Mouse (Mus musculus): Measurements from ENCODE around the gene Fabp1.
A peak's percentile ranks its signal among the peaks of the same experiment; 100 is the strongest.

Gene Fabp1

DNA sequence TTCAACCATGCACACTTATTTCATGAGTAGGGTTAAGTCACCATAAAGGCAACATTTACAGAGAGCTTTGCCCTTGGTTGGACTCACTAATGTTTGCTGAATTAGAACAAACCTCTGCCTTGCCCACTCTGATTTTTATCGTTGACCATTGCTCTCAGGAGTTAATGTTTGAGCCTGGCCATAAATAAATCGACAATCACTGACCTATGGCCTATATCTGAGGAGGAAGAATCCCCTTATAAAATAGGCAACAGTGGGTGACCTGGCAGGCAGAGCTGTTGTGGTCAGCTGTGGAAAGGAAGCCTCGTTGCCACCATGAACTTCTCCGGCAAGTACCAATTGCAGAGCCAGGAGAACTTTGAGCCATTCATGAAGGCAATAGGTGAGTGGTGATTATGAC is at the start of gene Fabp1:
Fabp1 (plus strand) TSS at position 216 of the 400 bp plus-strand sequence.
- DNase-seq (ENCODE audit: low read depth, low spot score) = no peak

DNA sequence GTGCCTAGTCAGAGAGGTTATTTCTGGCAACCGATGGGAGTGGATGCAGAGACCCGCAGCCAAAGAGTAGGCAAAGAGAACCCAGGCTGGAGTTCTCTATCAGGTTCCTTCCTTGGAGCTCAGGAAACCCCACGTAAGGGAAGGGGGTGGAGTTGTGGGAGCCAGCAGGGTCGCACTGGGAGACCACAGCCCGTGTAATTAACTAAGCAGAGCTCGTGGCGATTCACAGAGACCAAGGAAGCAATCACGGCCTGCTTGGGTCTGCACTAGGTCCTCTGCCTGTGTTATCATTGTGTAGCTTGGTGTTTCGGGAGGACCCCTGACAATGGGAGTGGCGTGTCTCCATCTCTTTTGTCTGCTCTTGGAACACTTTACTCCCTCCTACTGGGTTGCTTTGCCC is 48.5 kb upstream of the Fabp1 start:
- no peak for DNase-seq (ENCODE audit: low read depth, low spot score)

DNA sequence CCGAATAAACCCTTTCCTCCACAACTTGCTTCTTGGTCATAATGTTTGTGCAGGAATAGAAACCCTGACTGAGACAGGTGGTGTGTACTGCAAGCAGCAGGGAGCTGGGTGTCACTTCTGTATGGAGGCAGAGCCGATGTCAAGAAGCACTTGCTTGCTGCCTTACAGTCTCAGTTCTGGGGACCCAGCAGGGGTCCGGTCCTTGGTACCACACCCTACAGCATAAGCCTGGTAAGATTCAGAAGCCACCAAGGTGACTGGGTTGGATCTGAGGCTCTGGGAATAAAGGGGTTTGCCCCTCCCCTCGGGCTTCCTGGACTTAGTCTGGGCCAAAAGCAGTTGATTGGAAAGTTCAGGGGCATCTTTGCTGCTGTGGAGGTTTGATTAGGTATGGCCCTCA is 46.1 kb upstream of the Fabp1 start:
- DNase-seq (ENCODE audit: low read depth, low spot score) = no peak

DNA sequence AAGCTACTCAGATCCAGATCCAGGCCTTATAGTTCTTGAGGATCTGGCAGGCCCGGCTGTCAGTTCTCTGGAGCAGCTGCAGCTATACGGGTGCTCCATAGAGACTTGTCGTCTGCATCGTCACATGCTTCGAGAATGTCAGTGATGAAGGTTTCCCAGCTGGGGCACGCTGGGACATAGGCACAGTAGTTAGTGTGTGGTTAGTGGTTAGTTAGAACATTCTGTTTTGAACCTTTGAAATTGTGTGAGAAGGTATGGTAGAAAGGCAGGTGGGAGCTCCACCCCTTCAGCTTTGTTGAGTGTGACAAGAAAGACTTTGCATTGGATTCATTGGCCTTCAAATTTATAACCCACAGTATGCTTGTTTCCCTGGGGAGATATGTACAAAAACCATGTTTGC is 44.8 kb upstream of the Fabp1 start:
- no peak for DNase-seq (ENCODE audit: low read depth, low spot score)

DNA sequence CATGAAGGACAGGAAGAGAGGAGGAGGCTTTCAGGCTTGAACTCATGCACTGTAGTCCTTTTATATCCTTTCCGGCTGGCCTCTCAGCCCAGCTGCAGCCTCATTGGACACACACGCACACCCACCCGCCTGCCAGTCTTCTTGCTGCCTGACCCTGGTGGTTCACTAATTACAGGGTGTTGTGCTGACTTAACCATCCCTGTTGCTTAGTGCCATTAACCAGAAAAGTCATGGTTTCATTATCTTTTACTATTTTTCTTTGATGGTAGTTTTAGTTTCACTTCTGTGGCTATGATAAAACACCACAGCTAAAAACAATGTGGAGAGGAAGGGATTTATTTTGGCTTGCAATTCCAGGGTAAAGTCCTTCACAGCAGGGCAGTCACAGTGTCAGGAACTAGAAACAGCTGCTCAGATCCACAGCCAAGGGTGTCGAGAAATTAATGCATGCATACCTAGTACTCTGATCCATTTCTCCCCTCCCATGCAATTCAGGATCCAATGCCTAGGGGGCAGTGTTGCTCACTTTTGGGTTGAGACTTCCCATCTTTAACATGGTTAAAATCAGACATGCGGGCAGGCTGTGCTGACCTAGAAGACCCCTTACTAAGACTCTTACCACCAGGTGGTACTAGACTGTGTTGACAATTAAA is 42.8 kb upstream of the Fabp1 start:
- DNase-seq (ENCODE audit: low read depth, low spot score) = no peak

DNA sequence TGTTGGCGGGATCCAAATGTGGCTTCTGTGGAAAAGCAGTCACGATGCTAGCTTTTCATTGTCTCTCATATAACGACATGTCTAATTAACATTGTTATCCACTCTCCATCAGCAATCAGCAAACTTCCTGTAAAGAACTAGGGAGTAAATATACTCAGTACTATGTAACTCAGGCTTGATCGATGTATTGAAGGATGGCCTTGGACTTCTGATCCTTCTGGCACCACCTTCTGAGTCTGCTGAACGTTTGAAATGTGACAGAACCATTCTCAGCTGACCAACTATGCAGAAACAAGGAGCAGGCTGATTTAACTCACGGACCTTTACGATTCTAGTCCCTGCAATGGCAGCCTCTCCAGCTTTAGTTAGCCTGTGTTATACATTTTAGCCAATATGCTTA is 38.3 kb upstream of the Fabp1 start:
- no peak for DNase-seq (ENCODE audit: low read depth, low spot score)

DNA sequence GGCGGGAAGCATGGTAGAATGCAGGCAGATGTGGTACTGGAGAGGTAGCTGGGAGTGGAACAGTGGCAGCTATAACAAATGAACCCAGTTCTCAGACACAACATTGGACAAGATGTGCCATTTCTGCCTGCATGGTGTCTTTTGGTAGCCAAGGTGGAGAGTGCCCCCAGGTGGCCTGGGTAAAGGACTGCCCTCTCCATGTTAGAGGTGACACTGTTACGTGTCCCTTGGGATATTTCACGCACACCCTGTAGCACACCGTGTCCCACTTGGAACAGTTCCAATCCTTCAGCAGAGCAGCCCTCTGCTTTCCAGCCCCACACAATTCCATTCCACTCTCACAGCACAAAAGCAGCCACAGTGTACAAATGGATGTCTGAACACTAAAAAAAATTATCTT is 37.4 kb upstream of the Fabp1 start:
- no peak for DNase-seq (ENCODE audit: low read depth, low spot score)

DNA sequence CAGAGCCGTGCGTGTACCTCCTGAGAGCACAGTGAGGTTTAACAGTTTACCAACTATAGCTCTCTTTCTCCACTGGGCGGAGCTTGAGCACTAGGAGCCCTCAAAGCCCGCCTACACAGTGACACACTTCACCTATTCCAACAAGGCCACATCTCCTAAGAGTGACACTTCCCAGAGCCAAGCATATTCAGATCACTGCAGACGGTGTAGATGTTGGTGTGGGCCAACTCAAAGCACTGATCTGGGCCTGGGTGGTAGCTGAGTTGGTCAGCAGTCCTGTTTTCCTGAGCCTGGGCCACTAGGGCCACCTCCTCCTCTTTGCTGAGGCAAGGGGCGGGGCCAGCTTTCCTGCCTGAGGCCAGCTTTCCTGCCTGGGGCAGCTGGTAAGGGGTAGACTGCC is 35.2 kb upstream of the Fabp1 start:
- DNase-seq (ENCODE audit: low read depth, low spot score) = no peak

DNA sequence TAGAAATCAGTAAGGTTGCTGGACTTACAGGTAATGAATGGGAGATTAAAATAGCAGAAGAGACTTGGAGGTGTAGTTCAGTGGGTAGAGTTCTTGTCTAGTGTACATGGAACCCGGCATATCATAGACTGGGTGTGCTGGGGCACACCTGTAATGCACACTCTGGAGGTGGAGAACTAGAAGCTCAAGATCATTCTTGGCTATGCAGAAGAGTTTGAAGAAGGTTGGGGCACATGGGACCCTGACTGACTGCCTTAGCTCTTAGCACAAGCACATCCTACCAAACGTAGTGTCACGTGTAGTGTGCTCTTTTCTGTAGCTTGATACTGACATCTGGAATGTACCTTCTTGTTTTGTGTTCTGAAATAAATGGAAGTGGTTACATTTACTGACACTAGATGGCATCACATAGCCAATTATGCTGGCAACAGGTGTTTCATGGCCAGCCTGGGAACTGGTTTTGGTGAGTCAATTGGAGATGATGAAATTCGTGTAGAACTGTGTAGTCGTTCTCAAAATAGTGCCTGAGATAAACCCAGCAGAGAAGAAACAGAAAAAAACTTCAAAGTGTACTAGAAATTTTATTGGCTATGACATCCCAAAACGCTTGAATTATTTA is 33.0 kb upstream of the Fabp1 start:
- DNase-seq (ENCODE audit: low read depth, low spot score) = peak; percentile 33

DNA sequence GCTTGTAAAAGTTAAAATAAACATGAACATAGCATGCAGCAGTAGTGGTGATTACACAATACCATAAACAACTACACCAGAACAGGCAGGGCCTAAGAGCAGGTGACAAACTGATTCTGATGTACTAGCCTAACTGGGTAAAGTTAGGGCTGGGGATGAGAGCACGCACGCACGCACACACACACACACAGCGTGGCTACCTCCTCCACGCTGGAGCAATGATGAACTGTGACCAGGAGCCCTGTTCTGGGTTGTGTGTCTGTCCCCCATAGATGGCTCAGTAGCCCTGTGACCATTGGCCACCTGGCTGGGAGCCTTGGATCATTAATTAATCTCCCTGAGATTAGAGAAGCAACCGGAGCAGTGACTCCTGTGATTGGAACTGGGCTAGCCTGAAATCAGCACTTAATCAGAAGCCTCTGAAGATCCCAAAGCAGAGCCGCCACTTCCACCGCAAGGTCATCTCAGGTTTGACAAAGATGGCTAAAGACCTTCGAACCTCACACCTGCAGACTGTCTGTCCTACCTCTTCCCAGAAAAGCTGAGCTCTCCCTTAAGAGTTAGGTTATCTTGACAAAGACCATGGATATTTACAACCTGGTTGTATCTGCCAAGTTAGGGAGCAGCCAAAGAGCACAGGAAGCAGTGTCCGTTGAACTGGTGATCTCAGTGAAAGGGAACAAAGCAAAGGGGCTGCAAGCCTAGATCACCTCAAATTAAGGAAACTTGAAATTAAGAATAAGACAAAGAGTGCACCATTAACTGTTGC is 26.6 kb upstream of the Fabp1 start:
- no peak for DNase-seq (ENCODE audit: low read depth, low spot score)

DNA sequence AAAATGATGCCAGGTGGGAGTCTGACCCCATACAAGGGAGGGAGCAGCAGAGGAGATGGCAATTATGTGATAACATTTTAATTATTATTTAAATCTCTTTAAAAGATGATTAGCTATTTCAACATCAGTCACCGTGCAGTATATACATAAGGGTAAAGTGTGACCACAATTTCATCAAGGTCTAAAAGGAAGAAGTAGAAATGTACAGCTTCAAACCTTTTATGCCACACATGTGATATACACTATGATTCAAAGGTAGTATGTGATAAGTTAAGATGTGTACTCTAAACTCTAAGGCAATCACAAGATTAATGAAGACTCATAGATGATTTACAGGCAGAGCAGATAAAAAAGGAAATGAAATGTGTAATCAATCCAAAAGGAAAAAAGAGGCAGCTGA is 19.0 kb upstream of the Fabp1 start:
- no peak for DNase-seq (ENCODE audit: low read depth, low spot score)

DNA sequence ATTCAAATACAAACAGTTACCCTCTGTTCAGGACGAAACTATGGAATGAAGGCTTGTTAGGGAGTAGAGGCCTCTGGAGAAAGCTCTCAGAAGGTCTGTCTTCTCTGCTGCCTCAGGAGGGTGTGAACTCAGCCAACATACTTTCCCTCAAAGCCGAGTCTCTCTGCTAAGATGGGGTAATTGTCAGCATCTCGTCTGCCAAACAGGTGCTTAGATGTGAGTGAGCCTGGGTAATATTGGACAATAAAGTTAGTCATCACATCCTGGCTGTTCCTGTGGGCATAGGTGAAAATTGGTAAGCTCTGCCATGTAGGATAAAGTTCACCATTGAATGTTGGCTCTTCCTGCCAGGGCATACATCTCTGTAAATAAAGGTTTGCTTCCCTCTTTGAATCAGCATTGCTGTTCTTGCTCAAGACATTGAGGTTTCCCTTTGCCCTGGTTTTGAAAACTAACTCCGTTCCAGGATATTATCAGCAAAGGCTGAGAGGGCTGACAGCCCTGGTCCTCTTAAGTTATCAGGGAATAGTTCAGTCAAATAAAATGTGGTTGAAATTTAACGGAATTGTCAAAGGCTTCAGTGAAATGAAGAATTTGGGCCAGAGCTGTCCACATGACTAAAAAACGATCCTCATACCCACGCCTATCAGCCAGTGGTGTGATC is 14.6 kb upstream of the Fabp1 start:
- DNase-seq (ENCODE audit: low read depth, low spot score) = no peak

DNA sequence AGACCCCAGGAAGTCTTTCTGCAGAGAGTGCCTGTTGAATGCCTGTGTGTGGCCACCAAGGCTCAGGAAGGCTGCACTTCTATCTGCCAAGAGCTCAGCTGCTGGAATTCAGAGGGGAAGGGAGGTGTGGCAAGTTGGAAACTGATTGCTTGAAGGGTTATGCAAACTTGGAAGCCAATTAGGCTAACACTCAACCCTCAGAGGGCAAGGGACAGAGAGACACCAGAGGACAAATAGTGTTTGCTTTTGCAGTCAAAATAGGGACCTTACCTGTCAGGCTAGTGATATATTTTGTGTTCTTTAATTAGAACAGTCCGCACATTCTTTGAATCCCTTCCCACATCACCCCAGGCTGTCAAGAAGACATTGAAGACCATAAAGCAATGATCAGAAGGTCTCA is 10.0 kb upstream of the Fabp1 start:
- DNase-seq (ENCODE audit: low read depth, low spot score) = no peak

DNA sequence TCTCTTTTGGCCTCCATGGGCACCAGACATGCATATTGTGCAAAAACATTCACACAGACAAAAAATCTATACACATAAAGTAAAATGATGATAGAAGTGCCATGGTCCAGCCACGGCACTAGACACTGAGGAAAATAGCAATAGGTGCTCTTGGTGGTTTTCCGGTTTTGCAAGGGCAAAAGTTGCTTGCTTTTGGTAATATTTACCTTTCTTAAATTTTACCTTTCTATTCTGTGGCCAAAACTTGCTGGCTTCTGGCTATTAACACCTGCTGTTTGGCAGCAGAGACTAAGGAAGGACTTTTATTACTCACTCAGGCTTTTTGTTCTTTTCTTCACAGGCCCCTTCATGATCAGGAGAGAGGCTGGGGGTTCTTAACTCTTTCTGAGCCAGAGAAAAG is 9.1 kb upstream of the Fabp1 start:
- no peak for DNase-seq (ENCODE audit: low read depth, low spot score)

DNA sequence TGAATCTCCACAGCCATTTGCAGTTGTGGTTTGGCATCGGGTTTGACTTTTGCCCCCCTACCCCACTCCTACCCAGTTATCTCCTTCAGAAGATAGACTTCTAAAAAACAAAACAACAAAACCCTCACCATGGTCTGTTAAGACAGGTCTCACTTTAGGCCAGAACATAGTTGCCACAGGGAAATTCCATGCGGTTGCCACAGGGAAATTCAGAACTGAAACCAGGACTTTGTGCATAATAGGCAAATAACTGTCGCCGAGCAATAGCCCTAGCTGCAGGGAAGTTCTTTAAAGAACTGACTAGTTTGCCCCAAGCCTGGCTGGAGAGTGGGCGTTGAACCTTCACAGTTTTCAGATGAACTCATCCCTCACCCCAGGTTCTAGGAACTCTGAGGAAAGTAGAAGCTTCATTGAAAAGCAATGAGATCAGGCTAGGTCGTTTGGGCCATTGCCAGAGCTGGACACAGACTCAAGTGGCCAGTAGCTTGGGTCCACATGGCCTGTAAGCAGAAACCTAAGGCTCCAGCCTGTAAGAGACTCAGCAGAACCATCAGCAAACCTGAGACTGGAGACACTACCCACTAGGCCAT is 6.4 kb upstream of the Fabp1 start:
- DNase-seq (ENCODE audit: low read depth, low spot score) = no peak

DNA sequence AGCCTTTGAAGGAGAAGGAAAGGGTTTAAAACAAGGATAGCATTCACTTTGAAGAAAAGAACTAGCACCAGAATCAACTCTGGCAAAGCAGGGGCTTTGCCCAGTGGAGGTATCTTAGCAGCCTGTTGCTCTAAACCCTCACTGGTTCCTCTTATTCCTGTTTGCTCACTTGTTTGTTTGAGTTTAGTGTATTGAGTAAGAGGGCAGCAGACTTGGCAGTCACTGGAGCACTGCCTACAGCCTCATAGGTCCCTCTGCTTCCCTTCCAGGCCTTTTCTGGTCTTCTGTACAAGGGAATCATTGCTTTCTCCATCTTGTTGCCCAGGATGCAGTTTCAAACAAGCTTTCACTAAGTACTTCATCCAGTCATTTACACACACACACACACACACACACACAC is 3.5 kb upstream of the Fabp1 start:
- no peak for DNase-seq (ENCODE audit: low read depth, low spot score)

DNA sequence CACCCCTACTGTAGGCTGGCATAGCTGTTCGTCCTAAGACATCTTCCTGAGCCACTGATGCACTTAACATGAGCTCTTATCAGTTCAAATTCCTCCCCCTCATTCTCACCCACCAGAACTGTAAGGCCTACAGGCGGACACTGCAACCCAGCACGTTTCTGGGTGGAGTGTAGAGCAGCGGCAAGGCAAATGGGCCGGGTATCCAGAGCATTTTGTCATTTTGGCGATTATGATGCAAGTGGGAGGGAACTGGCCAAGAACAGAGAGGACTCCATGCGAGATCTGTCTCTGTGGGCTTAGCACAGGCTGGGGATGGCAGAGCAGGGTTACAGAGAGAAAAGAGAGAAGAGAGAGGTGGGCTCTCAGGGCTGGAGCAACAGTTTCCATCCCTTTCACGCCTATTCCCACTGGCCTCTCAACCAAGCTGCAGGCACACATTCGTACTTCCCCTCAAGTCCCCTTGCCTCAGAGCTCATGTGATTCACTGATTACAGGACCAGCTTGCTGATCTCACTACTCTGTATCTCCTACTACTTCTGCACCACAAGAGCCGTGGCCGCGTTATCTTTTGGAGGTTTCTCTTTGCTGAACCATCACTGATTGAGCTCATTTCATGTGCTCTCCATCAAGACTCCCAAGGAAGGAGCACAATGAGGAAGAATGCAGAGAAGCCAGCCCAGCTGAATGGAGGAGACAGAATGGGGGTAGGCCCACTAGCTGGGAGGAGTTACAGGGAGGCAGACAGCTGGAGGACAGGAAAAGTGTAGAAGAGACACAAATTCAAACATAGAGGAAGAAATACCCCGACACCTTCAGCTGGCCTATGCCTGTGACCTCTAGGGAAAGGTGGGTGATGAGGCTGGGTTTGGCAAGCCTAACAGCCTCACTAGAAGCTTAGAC is 1.7 kb upstream of the Fabp1 start:
- no peak for DNase-seq (ENCODE audit: low read depth, low spot score)

DNA sequence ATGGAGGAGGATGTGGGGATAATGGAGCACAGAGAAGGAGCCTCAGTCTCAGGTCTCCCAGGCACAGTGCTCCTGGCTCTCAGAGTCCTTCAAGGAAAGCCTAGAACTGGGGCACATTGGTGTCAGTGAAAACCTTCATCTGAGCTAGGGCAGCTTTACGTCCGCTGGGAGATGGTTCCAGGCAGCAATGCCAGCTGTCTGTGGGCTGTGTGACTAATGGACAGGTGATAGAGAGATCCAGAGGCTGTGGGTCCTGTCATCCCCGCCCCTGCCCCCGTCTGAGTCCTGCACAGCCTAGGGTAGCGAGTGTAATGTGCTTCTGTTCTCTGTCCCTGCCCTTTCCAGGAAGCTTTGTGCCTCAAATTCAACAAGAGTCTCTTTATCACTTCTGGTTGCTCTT is 2.3 kb downstream of the Fabp1 start:
- no peak for DNase-seq (ENCODE audit: low read depth, low spot score)

DNA sequence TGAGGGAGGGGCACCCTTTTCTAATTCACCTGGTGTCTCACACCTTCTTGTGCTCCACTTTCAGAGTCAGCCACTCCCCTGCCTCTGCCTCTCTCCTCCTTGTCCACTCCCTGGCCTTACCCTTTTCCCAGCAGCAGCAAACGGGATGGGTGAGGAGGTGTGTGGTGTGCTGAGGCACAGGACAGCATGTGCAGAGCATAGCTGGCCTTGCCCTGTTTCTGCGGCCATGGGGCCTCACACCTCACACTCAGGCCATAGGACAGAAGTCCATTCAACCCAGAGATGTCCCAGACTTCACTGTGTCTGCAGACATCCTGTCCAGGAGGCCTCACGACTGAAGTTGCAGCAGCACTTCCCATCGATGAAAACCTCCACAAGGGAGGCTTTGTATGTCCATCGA is 4.0 kb downstream of the Fabp1 start:
- DNase-seq (ENCODE audit: low read depth, low spot score) = no peak

DNA sequence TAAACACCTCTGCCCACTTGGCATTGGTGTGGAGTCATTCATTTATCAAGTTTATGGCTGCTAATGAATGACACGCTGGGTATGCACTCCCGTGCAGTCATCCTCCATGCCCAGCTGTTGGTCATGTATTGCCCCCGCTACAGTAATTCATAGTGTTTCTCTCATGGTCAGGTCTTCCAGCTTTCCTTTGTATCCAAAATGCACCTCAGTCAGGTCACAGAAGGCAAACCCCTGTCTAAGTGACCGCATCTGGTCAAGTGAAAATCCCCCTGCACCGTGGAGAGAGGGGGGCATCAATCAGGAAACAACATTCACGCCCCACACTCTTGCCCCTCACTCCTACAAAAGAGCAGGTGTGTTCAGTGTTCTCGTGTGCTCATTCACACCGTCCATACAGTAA is 4.5 kb downstream of the Fabp1 start:
- no peak for DNase-seq (ENCODE audit: low read depth, low spot score)

DNA sequence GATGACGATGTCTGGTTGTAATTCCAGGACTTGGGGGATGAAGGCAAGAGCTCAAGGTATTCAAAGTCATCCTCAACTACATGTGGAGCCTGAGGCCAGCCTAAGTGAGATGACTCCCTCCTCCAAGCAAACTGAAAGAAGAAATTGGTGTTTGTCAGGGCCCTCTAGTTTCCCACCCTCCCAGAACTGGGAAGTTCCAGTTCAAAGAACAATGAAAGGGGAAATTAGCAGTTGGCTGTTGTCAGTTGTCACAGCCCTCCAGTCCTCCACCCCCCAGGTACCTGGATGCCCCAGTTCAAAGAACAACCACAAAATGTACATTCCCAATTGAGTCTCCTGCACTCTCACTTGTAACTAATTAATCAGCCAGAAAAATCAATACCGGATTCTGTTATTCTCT is 9.1 kb downstream of the Fabp1 start:
- no peak for DNase-seq (ENCODE audit: low read depth, low spot score)

Measured in skeletal muscle tissue, adult 2 months (tissue).